Mouse (Mus musculus) midbrain, embryonic 14.5 days (tissue): ENCODE measurements at regions not wholly inside any gene's neighbourhood (a gene's known extent, or its start where the extent isn't known, plus 50 kb on each side); places are given as distances from the start of the nearest gene placed in this dataset.
"Not testable (repeated sequence)": the region's sequence is repeated elsewhere in the genome, so short reads cannot be mapped to it uniquely, and the experiment has no call there.

ENCODE experiments used
- ATAC-seq: fragments of 200-750 bp; cut with Nextera tagmentation; 2 replicates; pipeline ENCODE4 v1.8.0; 2017; ENCODE audit warnings: moderate number of reproducible peaks, moderate library complexity; ENCODE audit not compliant: low FRiP score, low TSS enrichment
- DNase-seq: peaks from one replicate; pipeline ENCODE4 v3.0.0-alpha.2; 2015
- H3K27ac ChIP-seq: fragments of 300-500 bp; sonication (generic); replicated peaks from 2 replicates; pipeline ENCODE4 v1.5.1; 2014; ENCODE audit warnings: mild to moderate bottlenecking, low read depth, low read length, moderate library complexity
- H3K27me3 ChIP-seq: fragments of 300-500 bp; sonication (generic); 2 replicates; pipeline ENCODE4 v1.6.1; 2014; ENCODE audit warnings: low read length, control low read depth, mixed read lengths; ENCODE audit not compliant: control insufficient read depth, insufficient read depth
- H3K36me3 ChIP-seq: fragments of 300-500 bp; sonication (generic); 2 replicates; pipeline ENCODE4 v1.6.1; 2014; ENCODE audit warnings: low read length, control low read depth; ENCODE audit not compliant: control insufficient read depth, insufficient read depth
- H3K4me1 ChIP-seq: fragments of 300-500 bp; sonication (generic); 2 replicates; pipeline ENCODE4 v1.6.1; 2014; ENCODE audit warnings: mild to moderate bottlenecking, antibody characterized with exemption, low read length, control low read depth; ENCODE audit not compliant: control insufficient read depth, insufficient read depth
- H3K4me2 ChIP-seq: fragments of 300-500 bp; sonication (generic); 2 replicates; pipeline ENCODE4 v1.6.1; 2014; ENCODE audit warnings: mild to moderate bottlenecking, low read length, moderate library complexity
- H3K4me3 ChIP-seq: fragments of 300-500 bp; sonication (generic); replicated peaks from 2 replicates; pipeline ENCODE4 v1.5.1; 2014; ENCODE audit warnings: low read depth, low read length
- H3K9ac ChIP-seq: fragments of 300-500 bp; sonication (generic); replicated peaks from 2 replicates; pipeline ENCODE4 v1.6.1; 2014; ENCODE audit warnings: mild to moderate bottlenecking, low read length, moderate library complexity
- H3K9me3 ChIP-seq: fragments of 300-500 bp; sonication (generic); 2 replicates; pipeline ENCODE4 v1.6.1; 2016; ENCODE audit warnings: low read length, control low read depth, mixed read lengths; ENCODE audit not compliant: control insufficient read depth
- WGBS: fragments of 180-500 bp; shearing (Covaris S2); extraction: QIAGEN DNeasy Blood & Tissue Kit; methylation state at CpG from one replicate; pipeline ENCODE4 v1.1.7; 2014; 5-methylcytosine and 5-hydroxymethylcytosine counted together

DNA sequence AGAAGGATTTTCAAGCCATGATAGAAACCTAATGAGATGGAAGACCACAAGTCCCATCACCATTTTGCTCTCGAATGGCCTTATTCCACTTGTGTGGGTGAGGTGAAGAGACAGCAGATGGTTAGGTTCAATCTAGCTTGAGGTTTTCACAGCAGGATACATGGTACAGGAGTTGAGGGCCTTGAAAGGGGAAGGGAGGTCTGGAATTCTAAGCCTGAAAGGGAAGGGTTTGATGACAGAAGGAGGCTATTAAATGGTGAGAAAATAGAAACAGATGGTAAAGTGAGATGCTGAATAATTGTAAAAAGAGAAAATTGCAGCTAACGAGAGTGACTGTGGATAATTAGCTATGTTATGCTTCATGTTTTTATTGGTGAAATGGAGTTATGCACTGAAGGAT is 67.8 kb upstream of the Plcxd3 start:
- no peak for ATAC-seq
- H3K4me3 ChIP-seq: no peak overlapping the region
- no peaks in the 10 kb centered on the region for H3K36me3 ChIP-seq
- no peaks in the 10 kb centered on the region for H3K9me3 ChIP-seq
- DNase-seq: no peak
- H3K9ac ChIP-seq: no peak overlapping the region
- H3K27ac ChIP-seq: no peak overlapping the region
- WGBS: 87% methylated on average over 2 of the region's 2 CpGs
- H3K27me3 ChIP-seq: no peaks in the 10 kb centered on the region
- H3K4me1 ChIP-seq: no peaks in the 10 kb centered on the region
- no peak overlapping the region for H3K4me2 ChIP-seq

DNA sequence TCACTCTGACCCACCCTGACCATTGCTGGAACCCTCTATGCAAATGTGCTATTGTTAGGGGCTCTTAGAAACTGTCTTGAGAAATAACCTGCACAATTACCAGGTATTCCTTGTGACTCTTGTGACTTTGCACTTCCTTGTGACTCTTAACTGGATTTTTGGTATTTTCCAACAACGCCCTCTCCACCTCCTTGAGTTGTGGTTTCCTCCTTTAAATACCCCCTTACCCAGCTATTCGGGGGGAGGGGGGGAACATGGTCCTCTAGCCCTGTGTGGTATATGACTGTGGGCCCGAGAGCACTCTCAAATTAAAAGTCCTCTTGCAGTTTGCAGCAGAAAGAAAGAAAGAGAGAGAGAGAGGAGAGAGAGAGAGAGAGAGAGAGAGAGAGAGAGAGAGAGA is 61.6 kb upstream of the Plcxd3 start:
- H3K27me3 ChIP-seq, DNase-seq, H3K36me3 ChIP-seq, H3K4me1 ChIP-seq, H3K9ac ChIP-seq, H3K27ac ChIP-seq, ATAC-seq, H3K4me3 ChIP-seq, H3K9me3 ChIP-seq, H3K4me2 ChIP-seq: not testable (repeated sequence)
- WGBS: 84% methylated on average over 3 of the region's 3 CpGs

DNA sequence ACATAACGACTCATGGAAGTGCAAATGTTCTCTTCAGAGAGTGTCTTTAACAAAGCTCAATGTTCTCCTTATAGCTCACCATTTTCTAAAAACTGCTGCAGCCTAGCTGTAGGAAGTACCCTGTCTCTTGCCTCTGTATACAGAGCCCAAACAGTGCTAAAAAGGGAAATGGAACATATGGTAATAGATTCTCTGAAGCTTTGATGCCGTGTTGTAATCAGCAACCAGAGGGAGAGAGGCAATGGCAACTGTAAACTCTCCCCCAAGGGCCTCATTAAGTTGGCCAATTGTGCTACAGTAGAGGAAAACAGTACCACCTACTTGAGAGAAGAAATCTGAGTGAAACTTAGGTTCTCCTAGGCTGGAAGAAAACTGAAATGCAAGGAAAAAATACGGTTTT is 59.4 kb upstream of the Plcxd3 start:
- 72% methylated on average over 3 of the region's 3 CpGs for WGBS
- H3K4me3 ChIP-seq: no peak overlapping the region
- DNase-seq (peak; percentile 4), ATAC-seq (no peak)
- H3K36me3 ChIP-seq: no peaks in the 10 kb centered on the region
- H3K9me3 ChIP-seq: no peaks in the 10 kb centered on the region
- H3K27me3 ChIP-seq: no peaks in the 10 kb centered on the region
- H3K27ac ChIP-seq: no peak overlapping the region
- H3K4me2 ChIP-seq: no peak overlapping the region
- no peak overlapping the region for H3K9ac ChIP-seq
- H3K4me1 ChIP-seq: no peaks in the 10 kb centered on the region
